Mouse (Mus musculus): ENCODE measurements around the gene Myrfl. TPM values are rescaled to one million over a fixed set of nuclear protein-coding genes. Genes with fewer than 3 reads are reported as not detected.

Myrfl gene
- polyA plus RNA-seq, 1 experiment from 2014 or later, result 0.05 TPM

DNA sequence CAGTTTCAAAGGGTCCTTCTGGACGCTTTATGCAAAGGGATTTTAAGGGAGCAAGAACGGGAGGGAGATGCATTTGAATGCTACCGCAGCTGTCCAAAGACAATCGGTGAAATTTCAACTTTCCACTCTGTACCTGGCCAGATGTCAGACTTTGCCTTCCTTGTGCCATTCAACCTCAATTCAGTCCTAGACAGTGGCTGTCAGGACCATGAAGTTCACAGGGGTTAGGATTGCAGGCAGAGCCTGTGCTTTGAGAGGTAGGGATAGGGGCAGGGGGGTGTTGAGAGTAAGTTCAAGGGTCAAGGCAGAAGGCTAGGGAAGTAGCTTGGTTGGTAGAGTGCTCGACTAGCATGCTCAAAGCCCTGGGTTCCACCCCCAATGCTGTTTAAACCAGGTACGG, 25.9 kb downstream of the Myrfl start:
- ATAC-seq, result peak; percentile 33; the same call in 1 of the 2 replicates
- Histone ChIP-seq H3K9ac (no peak overlapping the region), H3K36me3 (ENCODE audit: poor library complexity, severe bottlenecking) (no peaks in the 10 kb centered on the region), H3K4me2 (no peak overlapping the region), H3K9me3 (replicated peaks) (no peaks in the 10 kb centered on the region), H3K27me3 (no peaks in the 10 kb centered on the region), H3K4me3 (no peak overlapping the region), H3K27ac (no peak overlapping the region), H3K4me1 (no peaks in the 10 kb centered on the region)
- 86% methylated on average over 6 of the region's 6 CpGs for WGBS

DNA sequence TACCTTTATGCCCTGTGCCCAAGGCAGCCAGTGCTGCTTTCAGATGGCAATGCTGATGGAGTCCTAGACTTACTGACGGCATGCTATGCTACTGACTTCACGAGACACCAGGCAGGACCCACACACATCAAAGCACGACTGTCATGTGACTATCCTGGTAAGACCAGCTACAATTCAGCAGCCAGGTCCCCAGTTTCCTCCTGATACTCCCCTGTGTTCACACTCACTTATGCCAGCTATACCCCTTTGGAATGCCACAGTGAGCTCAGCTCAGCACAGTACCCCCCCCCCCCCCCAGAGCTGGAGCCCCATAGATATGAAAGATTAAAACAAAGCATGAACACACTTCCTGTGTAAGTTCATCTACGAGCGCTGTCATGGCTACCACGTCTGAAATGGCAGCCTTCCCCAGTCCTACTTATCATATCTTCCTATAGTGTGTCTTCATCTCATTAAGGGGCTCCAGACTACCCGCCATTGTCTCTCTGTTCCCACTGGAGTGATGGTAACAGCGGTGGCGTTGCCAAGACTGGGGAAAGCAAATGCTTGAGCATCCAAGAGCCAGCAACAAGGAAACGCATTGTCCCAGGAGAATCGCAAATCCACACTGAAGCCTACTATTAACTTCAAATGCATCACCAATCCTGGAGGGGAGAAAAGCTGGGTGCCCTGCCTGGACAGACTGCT, 43.4 kb downstream of the Myrfl start:
- Histone ChIP-seq H3K27me3 (no peaks in the 10 kb centered on the region), H3K36me3 (ENCODE audit: poor library complexity, severe bottlenecking) (no peaks in the 10 kb centered on the region), H3K9ac (no peak overlapping the region), H3K4me3 (no peak overlapping the region), H3K4me1 (peaks cover 3% of the 10 kb centered on the region; the same call in 1 of the 2 replicates), H3K27ac (no peak overlapping the region), H3K9me3 (replicated peaks) (no peaks in the 10 kb centered on the region), H3K4me2 (no peak overlapping the region)
- 83% methylated on average over 11 of the region's 11 CpGs for WGBS
- no peak for ATAC-seq

DNA sequence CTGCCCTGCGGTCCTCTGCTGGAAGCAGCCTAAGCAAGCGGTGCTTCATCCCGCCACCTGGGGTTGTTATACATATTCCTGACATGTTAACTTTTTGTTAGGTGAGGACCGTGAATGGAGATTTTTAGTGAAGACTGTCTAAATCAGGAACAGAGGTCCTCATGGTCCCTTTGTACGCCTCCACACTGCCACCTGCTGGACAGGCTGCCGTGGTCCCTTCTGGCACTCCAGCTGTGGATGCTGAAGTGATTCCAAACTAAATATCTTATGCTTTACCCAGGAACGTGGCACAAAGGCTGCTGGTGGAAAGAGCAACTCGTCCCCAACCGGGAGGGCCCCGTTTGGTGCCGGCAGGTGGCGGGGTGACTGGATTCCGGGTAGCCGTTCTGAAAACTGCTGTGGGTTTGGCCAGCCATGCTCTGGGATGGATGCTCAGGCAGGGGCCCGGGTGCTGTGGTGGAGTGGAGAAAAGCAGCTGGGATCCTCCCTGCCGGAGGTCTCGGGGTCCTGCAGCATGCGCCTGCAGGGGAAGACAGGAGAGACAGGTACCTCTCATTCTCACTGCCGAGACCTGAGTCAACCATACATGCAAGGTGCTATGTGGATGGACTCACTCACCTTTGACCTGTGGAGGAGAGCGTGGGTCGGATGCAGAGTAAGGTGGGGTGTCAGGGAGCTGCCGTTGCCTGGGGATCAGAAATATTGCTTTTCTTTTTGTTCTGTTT, 47.8 kb downstream of the Myrfl start:
- H3K9ac ChIP-seq, result no peak overlapping the region
- peaks cover 3% of the 10 kb centered on the region; the same call in 1 of the 2 replicates for H3K4me1 ChIP-seq
- peak; percentile 90 for ATAC-seq
- no peaks in the 10 kb centered on the region for H3K36me3 ChIP-seq (ENCODE audit: poor library complexity, severe bottlenecking)
- H3K27me3 ChIP-seq, result no peaks in the 10 kb centered on the region
- H3K4me2 ChIP-seq, result peak overlapping the region; percentile 49
- no peaks in the 10 kb centered on the region for H3K9me3 ChIP-seq (replicated peaks)
- no peak overlapping the region for H3K4me3 ChIP-seq
- H3K27ac ChIP-seq, result no peak overlapping the region
- 21% methylated on average over 22 of the region's 22 CpGs for WGBS

DNA sequence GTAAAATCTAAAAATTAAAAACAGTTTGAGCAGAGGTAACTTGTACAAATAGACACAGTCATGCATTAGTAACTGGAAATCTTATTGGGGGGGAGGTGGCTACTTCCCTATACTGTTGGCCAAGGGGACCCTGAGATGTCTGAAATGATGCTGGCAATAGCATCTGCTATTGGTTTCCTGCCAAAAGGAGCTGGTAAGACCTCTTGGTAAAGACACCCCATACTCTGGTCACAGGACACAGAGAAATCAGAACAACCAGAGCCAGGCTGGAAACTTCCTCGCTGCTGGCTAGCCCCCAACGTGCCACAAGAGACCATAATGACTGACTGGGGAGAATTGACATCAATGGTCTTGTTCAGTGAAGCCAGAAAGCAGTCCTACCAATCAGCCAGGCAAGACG, 55.2 kb downstream of the Myrfl start:
- Histone ChIP-seq H3K9ac (no peak overlapping the region), H3K27ac (no peak overlapping the region)
- ATAC-seq, result no peak

DNA sequence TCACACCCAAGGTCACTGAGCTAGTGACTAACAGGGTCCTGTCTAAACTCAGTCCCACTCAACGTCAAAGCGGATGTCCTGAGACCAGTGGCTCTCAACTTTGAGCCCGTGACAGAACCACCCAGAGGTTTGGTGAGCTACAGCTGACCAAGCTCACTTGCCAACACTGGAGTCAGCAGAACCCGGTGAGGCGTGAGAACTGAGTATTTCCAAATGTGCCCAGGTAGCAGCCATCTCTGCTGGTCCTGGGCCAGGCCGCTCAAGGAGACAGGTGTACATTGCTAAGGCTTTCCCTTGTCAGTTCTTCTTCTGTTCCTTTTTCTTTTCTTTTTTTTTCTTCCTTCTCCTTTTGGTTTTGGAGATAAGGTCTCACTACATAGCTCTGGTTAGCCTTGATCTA, 66.0 kb downstream of the Myrfl start:
- H3K4me3 ChIP-seq, result no peak overlapping the region
- no peak overlapping the region for H3K4me2 ChIP-seq
- 95% methylated on average over 6 of the region's 6 CpGs for WGBS
- no peaks in the 10 kb centered on the region for H3K9me3 ChIP-seq (replicated peaks)
- H3K4me1 ChIP-seq, result no peaks in the 10 kb centered on the region
- no peaks in the 10 kb centered on the region for H3K36me3 ChIP-seq (ENCODE audit: poor library complexity, severe bottlenecking)
- H3K9ac ChIP-seq, result no peak overlapping the region
- no peaks in the 10 kb centered on the region for H3K27me3 ChIP-seq
- no peak overlapping the region for H3K27ac ChIP-seq
- ATAC-seq, result no peak

More for the DNA sequence above, 55.2 kb downstream of the Myrfl start:
- no peak overlapping the region for H3K4me3 ChIP-seq
- H3K4me1 ChIP-seq, result no peaks in the 10 kb centered on the region
- WGBS, result 78% methylated on average over 3 of the region's 3 CpGs
- no peaks in the 10 kb centered on the region for H3K9me3 ChIP-seq (replicated peaks)
- H3K36me3 ChIP-seq (ENCODE audit: poor library complexity, severe bottlenecking), result no peaks in the 10 kb centered on the region
- no peaks in the 10 kb centered on the region for H3K27me3 ChIP-seq
- no peak overlapping the region for H3K4me2 ChIP-seq

DNA sequence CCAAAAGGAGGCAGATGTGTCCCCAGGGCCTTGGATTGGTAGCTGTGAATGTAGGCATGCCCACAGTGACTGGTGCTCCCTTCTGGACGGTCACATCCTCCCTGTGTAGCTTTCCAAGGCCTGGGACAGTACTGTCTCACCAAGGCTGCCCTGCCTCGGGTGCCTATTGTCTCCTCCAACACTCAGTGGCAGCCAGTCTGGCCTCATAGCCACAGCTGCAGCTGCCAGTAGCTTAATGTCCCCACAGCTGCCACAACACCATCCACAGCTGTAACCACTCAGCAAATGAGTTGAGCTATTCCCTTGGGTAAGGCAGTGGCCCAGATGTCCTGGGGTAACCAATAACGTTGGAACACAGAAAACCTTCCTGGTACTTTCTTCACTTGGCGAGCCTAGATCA, 68.6 kb downstream of the Myrfl start:
- Histone ChIP-seq H3K9me3 (replicated peaks) (no peaks in the 10 kb centered on the region), H3K4me2 (no peak overlapping the region), H3K9ac (no peak overlapping the region), H3K27ac (no peak overlapping the region), H3K4me1 (no peaks in the 10 kb centered on the region), H3K4me3 (no peak overlapping the region), H3K36me3 (ENCODE audit: poor library complexity, severe bottlenecking) (no peaks in the 10 kb centered on the region), H3K27me3 (no peaks in the 10 kb centered on the region)
- no peak for ATAC-seq
- 71% methylated on average over 4 of the region's 4 CpGs for WGBS

DNA sequence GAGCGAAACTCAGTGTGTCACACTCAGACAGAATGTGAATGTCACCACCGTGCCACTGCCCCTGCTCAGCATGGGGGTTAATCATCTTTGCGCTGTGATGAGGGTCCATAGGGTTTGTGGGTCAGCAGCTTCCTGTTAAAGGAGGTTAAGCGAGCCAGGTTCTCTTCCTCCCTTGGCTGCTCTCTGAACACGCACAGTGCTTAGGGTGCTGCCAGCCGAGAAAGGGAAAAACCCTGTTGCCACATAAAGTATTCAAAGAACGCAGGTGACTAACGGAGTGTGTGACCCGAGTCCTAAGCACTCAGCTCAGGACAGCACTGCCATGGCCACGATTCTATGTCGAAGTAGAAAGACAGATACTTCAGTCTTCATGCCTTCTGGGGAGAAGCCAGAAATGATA, 69.4 kb downstream of the Myrfl start:
- no peak overlapping the region for H3K4me2 ChIP-seq
- H3K27ac ChIP-seq, result no peak overlapping the region
- no peaks in the 10 kb centered on the region for H3K27me3 ChIP-seq
- H3K4me1 ChIP-seq, result no peaks in the 10 kb centered on the region
- no peak overlapping the region for H3K9ac ChIP-seq
- 90% methylated on average over 11 of the region's 11 CpGs for WGBS
- no peaks in the 10 kb centered on the region for H3K9me3 ChIP-seq (replicated peaks)
- no peak overlapping the region for H3K4me3 ChIP-seq
- H3K36me3 ChIP-seq (ENCODE audit: poor library complexity, severe bottlenecking), result no peaks in the 10 kb centered on the region
- no peak for ATAC-seq

DNA sequence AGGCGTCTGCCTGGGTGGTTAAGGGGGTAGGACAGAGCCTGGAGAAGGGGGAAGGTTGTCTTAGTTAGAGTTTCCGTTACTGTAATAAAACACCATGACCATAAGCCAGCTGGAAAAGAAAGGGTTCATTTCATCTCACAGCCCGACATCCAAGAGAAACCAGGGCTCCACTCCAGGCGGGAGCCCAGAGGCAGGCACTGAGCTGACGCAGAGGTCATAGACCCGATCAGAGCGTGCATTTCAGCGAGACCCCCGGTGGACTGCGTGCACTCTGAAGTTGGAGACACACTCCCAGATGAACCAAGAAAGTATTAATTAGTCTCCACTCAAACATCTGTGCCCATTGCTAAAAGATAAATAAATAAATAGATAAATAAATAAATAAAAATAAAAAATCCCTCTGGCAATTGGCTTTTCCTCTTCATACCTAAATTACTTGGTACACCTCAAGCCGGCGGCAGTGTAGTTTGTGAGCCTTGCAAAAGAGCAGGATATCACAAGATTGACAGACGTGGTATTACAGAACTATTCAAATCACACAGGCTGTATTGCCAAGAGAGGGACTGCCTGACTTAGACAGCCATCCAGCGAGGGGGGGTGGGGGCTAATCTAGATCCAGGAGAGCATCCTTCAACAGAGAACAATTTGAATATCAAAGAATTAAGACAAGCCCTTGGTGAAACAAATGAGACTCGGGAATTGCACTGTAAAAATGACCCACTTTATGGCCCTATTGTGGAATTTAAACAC, 81.2 kb downstream of the Myrfl start:
- 64% methylated on average over 15 of the region's 15 CpGs for WGBS
- no peak overlapping the region for H3K27ac ChIP-seq
- no peak overlapping the region for H3K9ac ChIP-seq
- no peak overlapping the region for H3K4me3 ChIP-seq
- H3K36me3 ChIP-seq (ENCODE audit: poor library complexity, severe bottlenecking), result no peaks in the 10 kb centered on the region
- H3K9me3 ChIP-seq (replicated peaks), result no peaks in the 10 kb centered on the region
- peak; percentile 62; the same call in 1 of the 2 replicates for ATAC-seq
- H3K4me2 ChIP-seq, result no peak overlapping the region
- H3K4me1 ChIP-seq, result no peaks in the 10 kb centered on the region
- no peaks in the 10 kb centered on the region for H3K27me3 ChIP-seq

DNA sequence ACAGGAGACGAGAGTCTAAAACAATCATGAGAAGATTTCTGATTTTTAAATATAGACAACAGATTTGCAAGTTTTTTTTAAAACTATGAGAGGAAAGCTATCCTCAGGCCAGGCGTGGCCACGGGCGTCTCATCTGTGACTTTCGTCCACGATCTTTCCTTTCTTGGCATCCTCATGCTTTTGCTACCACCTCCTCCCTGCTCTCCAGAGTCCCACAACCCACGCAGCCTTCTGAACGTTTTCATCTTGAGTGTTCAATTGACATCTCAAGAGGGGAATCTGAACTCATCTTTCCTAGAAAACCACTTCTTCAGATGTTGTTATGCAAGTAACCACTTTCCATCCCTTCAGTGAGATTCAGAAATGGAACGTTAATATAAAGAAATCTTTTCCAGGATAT, 83.6 kb downstream of the Myrfl start:
- no peaks in the 10 kb centered on the region for H3K9me3 ChIP-seq (replicated peaks)
- H3K4me2 ChIP-seq, result no peak overlapping the region
- H3K4me1 ChIP-seq, result no peaks in the 10 kb centered on the region
- no peak overlapping the region for H3K4me3 ChIP-seq
- H3K27ac ChIP-seq, result no peak overlapping the region
- no peak for ATAC-seq
- no peak overlapping the region for H3K9ac ChIP-seq
- H3K36me3 ChIP-seq (ENCODE audit: poor library complexity, severe bottlenecking), result no peaks in the 10 kb centered on the region
- WGBS, result 95% methylated on average over 9 of the region's 9 CpGs
- H3K27me3 ChIP-seq, result no peaks in the 10 kb centered on the region

DNA sequence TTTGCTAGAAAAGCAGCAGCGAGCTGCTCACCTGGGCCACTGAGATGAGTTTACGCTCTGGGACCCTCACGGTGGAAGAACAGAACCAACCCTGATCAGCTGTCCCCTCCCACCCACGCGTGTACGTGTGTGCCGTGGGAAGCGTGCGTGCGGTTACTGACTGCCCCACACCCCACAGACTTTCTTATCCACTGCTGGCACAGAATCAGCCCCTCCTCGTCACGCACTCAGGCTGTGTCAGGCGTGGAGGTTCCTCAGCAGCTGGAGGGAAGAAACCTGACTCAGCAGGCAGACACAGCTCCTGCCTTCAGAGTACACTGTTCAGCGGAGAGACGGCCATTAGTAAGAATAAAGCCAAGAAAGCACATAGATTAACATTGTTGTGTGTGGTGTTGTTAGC, 86.0 kb downstream of the Myrfl start:
- WGBS, result 88% methylated on average over 15 of the region's 15 CpGs
- Histone ChIP-seq H3K4me2 (no peak overlapping the region), H3K27me3 (no peaks in the 10 kb centered on the region), H3K9me3 (replicated peaks) (no peaks in the 10 kb centered on the region), H3K4me1 (no peaks in the 10 kb centered on the region), H3K36me3 (ENCODE audit: poor library complexity, severe bottlenecking) (no peaks in the 10 kb centered on the region), H3K4me3 (no peak overlapping the region), H3K27ac (no peak overlapping the region), H3K9ac (no peak overlapping the region)
- no peak for ATAC-seq

DNA sequence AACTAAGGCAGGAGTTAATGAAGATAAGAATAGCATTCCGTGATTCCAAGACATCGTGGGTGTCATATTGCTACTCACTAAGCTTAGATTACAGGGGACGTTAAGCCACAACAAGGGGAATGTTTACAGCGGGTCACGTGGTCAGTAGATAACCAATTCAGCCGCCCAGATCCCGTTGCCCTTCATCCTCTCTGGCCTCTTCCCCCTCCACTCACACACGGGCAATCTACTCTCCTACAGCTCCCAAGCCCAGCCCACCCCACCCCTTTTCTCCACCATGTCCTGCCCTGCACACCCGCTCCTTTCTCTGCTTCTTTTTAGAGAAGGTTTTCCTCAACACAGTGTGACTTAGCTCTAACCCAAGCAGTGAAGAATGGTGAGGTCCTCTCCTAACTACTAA, 87.3 kb downstream of the Myrfl start:
- WGBS, result 80% methylated on average over 9 of the region's 9 CpGs
- H3K27ac ChIP-seq, result no peak overlapping the region
- H3K27me3 ChIP-seq, result no peaks in the 10 kb centered on the region
- no peak overlapping the region for H3K4me2 ChIP-seq
- no peaks in the 10 kb centered on the region for H3K4me1 ChIP-seq
- no peak overlapping the region for H3K9ac ChIP-seq
- no peak for ATAC-seq
- no peaks in the 10 kb centered on the region for H3K9me3 ChIP-seq (replicated peaks)
- no peak overlapping the region for H3K4me3 ChIP-seq
- no peaks in the 10 kb centered on the region for H3K36me3 ChIP-seq (ENCODE audit: poor library complexity, severe bottlenecking)

DNA sequence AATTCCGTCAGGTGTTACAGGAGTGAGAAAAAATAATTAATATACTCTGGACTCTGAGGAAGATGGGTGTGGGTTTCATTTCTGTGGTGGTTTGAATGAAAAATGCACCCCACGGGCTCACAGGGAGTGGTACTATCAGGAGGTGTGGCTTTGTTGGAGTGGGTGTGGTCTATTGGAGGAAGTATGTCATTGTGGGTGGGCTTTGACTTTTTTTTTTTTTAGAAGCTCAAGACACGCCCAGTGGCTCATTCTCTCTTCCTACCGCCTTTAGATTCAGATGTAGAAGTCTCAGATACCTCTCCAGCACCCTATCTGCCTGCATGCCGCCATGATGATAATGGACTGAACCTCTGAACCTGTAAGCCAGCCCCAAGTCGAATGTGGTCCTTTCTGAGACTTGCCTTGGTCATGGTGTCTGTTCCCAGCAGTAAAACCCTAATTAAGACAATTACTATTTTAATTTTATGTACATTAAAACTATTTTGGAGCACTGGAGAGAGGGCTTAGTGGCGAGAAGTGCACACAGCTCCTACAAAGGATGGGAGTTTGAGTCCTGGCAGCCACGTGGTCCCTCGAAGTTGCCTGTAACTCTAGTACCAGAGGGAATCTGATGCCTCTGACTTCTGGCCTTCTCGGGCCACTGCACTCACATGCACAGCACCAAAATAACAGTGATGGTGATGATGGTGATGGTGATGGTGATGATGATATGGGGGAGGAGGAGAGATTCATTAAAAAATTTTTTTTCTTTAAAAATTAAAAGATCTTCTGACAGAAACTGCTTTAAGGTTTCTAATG, 88.0 kb downstream of the Myrfl start:
- ATAC-seq, result no peak
- no peak overlapping the region for H3K27ac ChIP-seq
- H3K27me3 ChIP-seq, result no peaks in the 10 kb centered on the region
- H3K4me2 ChIP-seq, result no peak overlapping the region
- no peaks in the 10 kb centered on the region for H3K4me1 ChIP-seq
- no peak overlapping the region for H3K9ac ChIP-seq
- H3K4me3 ChIP-seq, result no peak overlapping the region
- WGBS, result 89% methylated on average over 10 of the region's 10 CpGs
- H3K9me3 ChIP-seq (replicated peaks), result no peaks in the 10 kb centered on the region
- H3K36me3 ChIP-seq (ENCODE audit: poor library complexity, severe bottlenecking), result no peaks in the 10 kb centered on the region
